Mouse (Mus musculus) MEL (cell line): ENCODE measurements around the gene Rad51d. TPM values are rescaled to one million over a fixed set of nuclear protein-coding genes. Genes with fewer than 3 reads are reported as not detected.
A peak's percentile ranks its signal among the peaks of the same experiment; 100 is the strongest.

Experiments
- DNase-seq: peaks from one replicate; pipeline ENCODE4 v3.0.0; 2011; ENCODE audit warnings: low read depth, low spot score
- H3K27ac ChIP-seq: 2 replicates; pipeline ENCODE4 v1.5.1; 2012; ENCODE audit warnings: low read depth, mild to moderate bottlenecking, control low read depth, low read length, moderate library complexity; ENCODE audit not compliant: control insufficient read depth
- H3K27me3 ChIP-seq, 2 experiments: fragments of 150-350 bp in 1 of 2; sonication (generic) in 1 of 2; 2 replicates each; pipeline ENCODE4 v1.6.1; 2012; ENCODE audit warnings: low read length in 2 of 2, mild to moderate bottlenecking in 2 of 2, improper control_type of control experiment in 1 of 2, moderate library complexity in 1 of 2; ENCODE audit not compliant: insufficient read depth in 2 of 2, control insufficient read depth in 1 of 2
- H3K36me3 ChIP-seq, 2 experiments: 2 replicates each; pipeline ENCODE4 v1.6.1; 2012 to 2014; ENCODE audit warnings: low read length in 2 of 2, improper control_type of control experiment in 1 of 2, inconsistent platforms in 1 of 2, mild to moderate bottlenecking in 1 of 2; ENCODE audit not compliant: insufficient read depth in 2 of 2, control insufficient read depth in 1 of 2
- H3K4me1 ChIP-seq, 2 experiments: fragments of 150-350 bp in 1 of 2; sonication (generic) in 1 of 2; 2 replicates each; pipeline ENCODE4 v1.6.1; 2012; ENCODE audit warnings: low read length in 2 of 2, improper control_type of control experiment in 1 of 2, mild to moderate bottlenecking in 1 of 2; ENCODE audit not compliant: insufficient read depth in 2 of 2, control insufficient read depth in 1 of 2
- H3K4me3 ChIP-seq, 2 experiments: fragments of 150-350 bp in 1 of 2; sonication (generic) in 1 of 2; 2 replicates each; pipeline ENCODE4 v1.5.1; 2012; ENCODE audit warnings: low read depth in 2 of 2, low read length in 2 of 2, mild to moderate bottlenecking in 2 of 2, moderate library complexity in 2 of 2, control low read depth in 1 of 2, improper control_type of control experiment in 1 of 2; ENCODE audit not compliant: control insufficient read depth in 1 of 2, insufficient read depth in 1 of 2
- H3K79me2 ChIP-seq: 2 replicates; pipeline ENCODE4 v1.6.1; 2012; ENCODE audit warnings: mild to moderate bottlenecking, low read length, moderate library complexity; ENCODE audit not compliant: control insufficient read depth, poor library complexity, insufficient read depth
- H3K9ac ChIP-seq: 2 replicates; pipeline ENCODE4 v1.6.1; 2012; ENCODE audit warnings: low read depth, mild to moderate bottlenecking, control low read depth, low read length, moderate library complexity; ENCODE audit not compliant: control insufficient read depth, poor library complexity, severe bottlenecking
- H3K9me3 ChIP-seq: fragments of 150-350 bp; sonication (generic); replicated peaks from 2 replicates; pipeline ENCODE4 v1.6.1; 2012; ENCODE audit warnings: mild to moderate bottlenecking, low read length, improper control_type of control experiment, moderate library complexity; ENCODE audit not compliant: insufficient read depth
- BHLHE40 ChIP-seq: IDR thresholded peaks from 2 replicates; pipeline ENCODE4 v1.6.1; 2012; ENCODE audit warnings: low read depth, mild to moderate bottlenecking, inconsistent platforms, low read length, improper control_type of control experiment, borderline replicate concordance
- CTCF ChIP-seq, 3 experiments: IDR thresholded peaks in 2 of 3; conservative IDR thresholded peaks in 1 of 3; 2 replicates each; pipeline ENCODE4 v1.5.1; 2011 to 2012; ENCODE audit warnings: low read length in 3 of 3, low read depth in 2 of 3, mild to moderate bottlenecking in 2 of 3, improper control_type of control experiment in 1 of 3, inconsistent platforms in 1 of 3, mixed read lengths in 1 of 3, moderate library complexity in 1 of 3; ENCODE audit not compliant: control insufficient read depth in 1 of 3, insufficient read depth in 1 of 3, poor library complexity in 1 of 3, severe bottlenecking in 1 of 3
- ELF1 ChIP-seq: IDR thresholded peaks from 2 replicates; pipeline ENCODE4 v1.6.1; 2014; ENCODE audit warnings: low read depth, mild to moderate bottlenecking, inconsistent platforms, low read length, improper control_type of control experiment, moderate library complexity
- EP300 ChIP-seq, 2 experiments: IDR thresholded peaks; 2 replicates each; pipeline ENCODE4 v1.6.1; 2011; ENCODE audit warnings: improper control_type of control experiment in 2 of 2, low read length in 2 of 2, low read depth in 1 of 2, mild to moderate bottlenecking in 1 of 2
- GABPA ChIP-seq: IDR thresholded peaks from 2 replicates; pipeline ENCODE4 v1.6.1; 2012; ENCODE audit warnings: low read depth, mild to moderate bottlenecking, inconsistent platforms, low read length, improper control_type of control experiment, moderate library complexity
- HCFC1 ChIP-seq: IDR thresholded peaks from 2 replicates; pipeline ENCODE4 v1.6.1; 2012; ENCODE audit warnings: low read depth, mild to moderate bottlenecking, inconsistent platforms, low read length, improper control_type of control experiment, moderate library complexity
- KAT2A ChIP-seq: conservative IDR thresholded peaks from 2 replicates; pipeline ENCODE4 v1.6.1; 2012; ENCODE audit warnings: low read depth, low read length, improper control_type of control experiment, inconsistent platforms
- MAFK ChIP-seq: IDR thresholded peaks from 2 replicates; pipeline ENCODE4 v1.6.1; 2011; ENCODE audit warnings: low read depth, mild to moderate bottlenecking, low read length, improper control_type of control experiment, borderline replicate concordance
- MAX ChIP-seq: IDR thresholded peaks from 2 replicates; pipeline ENCODE4 v1.6.1; 2011; ENCODE audit warnings: low read length, improper control_type of control experiment
- MAZ ChIP-seq: IDR thresholded peaks from 2 replicates; pipeline ENCODE4 v1.6.1; 2012; ENCODE audit warnings: low read depth, mild to moderate bottlenecking, inconsistent platforms, low read length, improper control_type of control experiment
- MEF2A ChIP-seq: IDR thresholded peaks from 2 replicates; pipeline ENCODE4 v1.6.1; 2014; ENCODE audit warnings: low read depth, mild to moderate bottlenecking, inconsistent platforms, low read length, improper control_type of control experiment; ENCODE audit not compliant: poor library complexity, insufficient replicate concordance, severe bottlenecking; ENCODE audit errors: extremely low read depth
- MXI1 ChIP-seq: IDR thresholded peaks from 2 replicates; pipeline ENCODE4 v1.6.1; 2011; ENCODE audit warnings: mild to moderate bottlenecking, low read depth, low read length, improper control_type of control experiment
- MYB ChIP-seq: IDR thresholded peaks from 2 replicates; pipeline ENCODE4 v1.6.1; 2011; ENCODE audit warnings: mild to moderate bottlenecking, low read depth, low read length, improper control_type of control experiment
- MYC ChIP-seq: IDR thresholded peaks from 2 replicates; pipeline ENCODE4 v1.6.1; 2011; ENCODE audit warnings: low read depth, mild to moderate bottlenecking, low read length, improper control_type of control experiment, moderate library complexity
- NELFE ChIP-seq: IDR thresholded peaks from 2 replicates; pipeline ENCODE4 v1.6.1; 2011; ENCODE audit warnings: low read depth, low read length, improper control_type of control experiment
- POLR2A ChIP-seq, 2 experiments: IDR thresholded peaks; 2 replicates each; pipeline ENCODE4 v1.6.1; 2011 to 2012; ENCODE audit warnings: low read length in 2 of 2, mild to moderate bottlenecking in 2 of 2, control low read depth in 1 of 2, improper control_type of control experiment in 1 of 2, low read depth in 1 of 2, moderate library complexity in 1 of 2; ENCODE audit not compliant: control insufficient read depth in 1 of 2, insufficient read depth in 1 of 2, poor library complexity in 1 of 2
- RCOR1 ChIP-seq: IDR thresholded peaks from 2 replicates; pipeline ENCODE4 v1.6.1; 2012; ENCODE audit warnings: low read depth, mild to moderate bottlenecking, inconsistent platforms, low read length, improper control_type of control experiment
- SMC3 ChIP-seq: IDR thresholded peaks from 2 replicates; pipeline ENCODE4 v1.6.1; 2011; ENCODE audit warnings: low read depth, low read length, improper control_type of control experiment
- TBP ChIP-seq: IDR thresholded peaks from 2 replicates; pipeline ENCODE4 v1.8.0; 2011; ENCODE audit warnings: low read depth, low read length, improper control_type of control experiment
- TCF12 ChIP-seq: IDR thresholded peaks from 2 replicates; pipeline ENCODE4 v1.6.1; 2014; ENCODE audit warnings: low read depth, mild to moderate bottlenecking, inconsistent platforms, low read length, improper control_type of control experiment, moderate library complexity
- UBTF ChIP-seq: IDR thresholded peaks from 2 replicates; pipeline ENCODE4 v1.6.1; 2012; ENCODE audit warnings: low read depth, mild to moderate bottlenecking, inconsistent platforms, low read length, improper control_type of control experiment, moderate library complexity, borderline replicate concordance; ENCODE audit not compliant: insufficient read depth
- USF1 ChIP-seq: IDR thresholded peaks from 2 replicates; pipeline ENCODE4 v1.6.1; 2014; ENCODE audit warnings: low read depth, mild to moderate bottlenecking, inconsistent platforms, low read length, improper control_type of control experiment, moderate library complexity
- ZC3H11A ChIP-seq: IDR thresholded peaks from 2 replicates; pipeline ENCODE4 v1.6.1; 2012; ENCODE audit warnings: low read depth, mild to moderate bottlenecking, inconsistent platforms, low read length, improper control_type of control experiment
- ZKSCAN1 ChIP-seq: IDR thresholded peaks from 2 replicates; pipeline ENCODE4 v1.6.1; 2012; ENCODE audit warnings: low read depth, mild to moderate bottlenecking, inconsistent platforms, low read length, improper control_type of control experiment, moderate library complexity
- ZMIZ1 ChIP-seq: IDR thresholded peaks from 2 replicates; pipeline ENCODE4 v1.6.1; 2012; ENCODE audit warnings: low read depth, mild to moderate bottlenecking, inconsistent platforms, low read length, improper control_type of control experiment, moderate library complexity
- ZNF384 ChIP-seq: IDR thresholded peaks from 2 replicates; pipeline ENCODE4 v1.6.1; 2012; ENCODE audit warnings: low read depth, mild to moderate bottlenecking, inconsistent platforms, low read length, improper control_type of control experiment
- polyA plus RNA-seq, 2 experiments: library from polyadenylated mRNA; stranded (reverse) in 1 of 2; unstranded in 1 of 2; fragments of >175 nt in 1 of 2; fragments of >200 nt in 1 of 2; gene quantifications; 2 replicates each; pipeline versions ENCODE4 v1.2.1 to v1.2.4; 2012; ENCODE audit warnings: low replicate concordance in 2 of 2, low read depth in 1 of 2; ENCODE audit not compliant: insufficient read length in 2 of 2, insufficient read depth in 1 of 2, missing spikeins in 1 of 2
- total RNA-seq: library from RNA; depleted of rRNA; stranded (reverse); fragments of 300-350 nt; gene quantifications from 2 replicates; pipeline ENCODE4 v1.2.3, GENCODE M21; 2012

Rad51d gene
- total and polyA plus RNA-seq, 3 experiments: 21.1 to 30.0 TPM; not detected in 1

- TF ChIP-seq ZNF384: peak; percentile 34; the same call in 1 of the 2 replicates
- peak; percentile 86; the same call in 1 of the 2 replicates for TF ChIP-seq MAZ
- no peak for TF ChIP-seq USF1
- peak; percentile 84 for TF ChIP-seq HCFC1
- 0 out of 2 replicates have a peak, but pooled peaks have one; percentile 25 for TF ChIP-seq TBP
- TF ChIP-seq MXI1: 0 out of 2 replicates have a peak, but pooled peaks have one; percentile 18
- TF ChIP-seq ZMIZ1: no peak
- 0 out of 2 replicates have a peak, but pooled peaks have one; percentile 20 for TF ChIP-seq MAX
- peak; percentile 53 to 72; a peak in 2 of 4 replicates for TF ChIP-seq POLR2A (IDR thresholded peaks at IDR 0.05; ENCODE audit: control insufficient read depth in 1 of 2, insufficient read depth in 1 of 2, low read depth in 1 of 2, low read length in 2 of 2, poor library complexity in 1 of 2)
- TF ChIP-seq MEF2A: no peak
- peak; percentile 38 for TF ChIP-seq ZC3H11A
- peak; percentile 63 for TF ChIP-seq SMC3
- 0 out of 2 replicates have a peak, but pooled peaks have one; percentile 25 for TF ChIP-seq TCF12
- no peak; the same call in 1 of the 2 replicates for TF ChIP-seq KAT2A
- peak; percentile 69 to 97 (median 94); a peak in 5 of 6 replicates for TF ChIP-seq CTCF (IDR thresholded peaks at IDR 0.05 in 2 of 3, conservative IDR thresholded peaks at IDR 0.05 in 1 of 3; ENCODE audit: control insufficient read depth in 1 of 3, insufficient read depth in 1 of 3, low read depth in 2 of 3, low read length in 3 of 3, poor library complexity in 1 of 3, severe bottlenecking in 1 of 3)
- peak; percentile 41 for TF ChIP-seq NELFE
- no peak for TF ChIP-seq MAFK
- H3K4me1 ChIP-seq: peaks cover 7 to 32% of the 10 kb centered on the region in 2 experiments
- peak; percentile 98 for DNase-seq
Observed at GRCm38 (mm10) chr11:82871031-82871446, 19.4 kb downstream of the Rad51d start, which contains the start of gene Rffl. Rffl (minus strand) TSS chr11:82871210.

DNA sequence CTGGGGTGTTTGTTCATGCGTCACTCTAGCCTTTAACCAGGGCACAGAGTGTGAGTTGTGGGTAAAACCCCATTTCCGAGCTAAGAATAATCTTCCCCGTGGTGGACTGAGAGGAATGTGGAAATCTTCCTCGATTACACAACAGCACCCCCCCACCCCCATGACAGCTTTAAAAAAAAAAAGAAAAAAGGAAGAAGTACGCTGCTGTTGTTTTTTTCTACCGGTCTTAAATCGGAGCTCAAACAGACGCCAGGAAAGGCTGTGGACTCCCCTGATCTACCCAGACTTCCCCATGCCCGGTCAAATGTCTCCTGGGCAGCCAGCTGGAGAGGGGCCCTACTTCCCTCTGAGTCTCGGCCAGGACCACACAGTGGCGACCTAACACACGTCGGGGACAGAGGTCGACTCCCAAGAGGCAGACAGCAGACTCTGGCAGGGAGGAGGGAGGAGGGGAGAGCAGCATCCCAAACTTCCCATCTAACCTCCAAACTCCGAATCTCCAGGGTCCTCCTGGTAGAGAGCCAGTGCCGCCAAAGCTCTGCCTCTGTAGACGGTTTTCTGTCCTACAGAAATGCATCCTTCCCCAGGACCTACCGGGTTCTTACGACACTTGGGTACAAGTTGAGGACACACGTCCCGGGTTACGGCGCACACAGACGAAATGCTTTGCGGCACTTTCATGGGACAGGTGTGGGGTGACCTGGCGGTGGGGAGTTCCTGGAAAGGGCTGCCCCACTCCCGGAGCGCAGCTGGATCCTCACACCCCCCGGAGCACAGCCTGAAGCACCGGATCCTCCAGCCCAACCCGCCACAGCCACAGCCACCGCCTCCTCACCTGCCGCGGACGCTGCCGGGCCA lies 20.0 kb downstream of the Rad51d start:
- Histone ChIP-seq H3K36me3 (peaks cover 0 to 37% of the 10 kb centered on the region in 2 experiments; a peak in 2 of 4 replicates), H3K4me1 (peaks cover 7 to 32% of the 10 kb centered on the region in 2 experiments), H3K4me3 (peak overlapping the region; percentile 85 to 98), H3K9me3 (no peaks in the 10 kb centered on the region), H3K9ac (peak overlapping the region; percentile 88), H3K27me3 (no peaks in the 10 kb centered on the region), H3K27ac (peak overlapping the region; percentile 60), H3K79me2 (peaks cover 17% of the 10 kb centered on the region)
- DNase-seq: peak; percentile 89
- TF ChIP-seq EP300 (IDR thresholded peaks at IDR 0.05; ENCODE audit: low read depth in 1 of 2, low read length in 2 of 2) (peak; percentile 22 to 33; a peak in 2 of 4 replicates), TBP (no peak; the same call in none of the 2 replicates), UBTF (no peak), ZKSCAN1 (peak; percentile 35; the same call in 1 of the 2 replicates), GABPA (no peak), ELF1 (0 out of 2 replicates have a peak, but pooled peaks have one; percentile 43), MXI1 (peak; percentile 50; the same call in 1 of the 2 replicates), RCOR1 (peak; percentile 15; the same call in 1 of the 2 replicates), HCFC1 (0 out of 2 replicates have a peak, but pooled peaks have one; percentile 44), BHLHE40 (no peak), MAFK (0 out of 2 replicates have a peak, but pooled peaks have one; percentile 15), SMC3 (0 out of 2 replicates have a peak, but pooled peaks have one; percentile 14), MEF2A (no peak), MYB (0 out of 2 replicates have a peak, but pooled peaks have one; percentile 22), ZNF384 (peak; percentile 96), MYC (peak; percentile 55)

More at GRCm38 (mm10) chr11:82871031-82871446, 19.4 kb downstream of the Rad51d start, which contains the start of gene Rffl:
- peak within 1 kb of the TSS; percentile 60 for H3K27ac ChIP-seq
- H3K4me3 ChIP-seq: peak within 1 kb of the TSS; percentile 85 to 98
- H3K9me3 ChIP-seq: no peaks in the 10 kb centered on the region
- peak within 1 kb of the TSS; percentile 88 for H3K9ac ChIP-seq
- H3K27me3 ChIP-seq: no peaks in the 10 kb centered on the region
- H3K36me3 ChIP-seq: peaks cover 0 to 37% of the 10 kb centered on the region in 2 experiments; a peak in 2 of 4 replicates
- H3K79me2 ChIP-seq: peaks cover 17% of the 10 kb centered on the region
